Mouse (Mus musculus): Measurements from ENCODE around the gene Rbl1. TPM values are rescaled to one million over a fixed set of nuclear protein-coding genes. Genes with fewer than 3 reads are reported as not detected.
A peak's percentile ranks its signal among the peaks of the same experiment; 100 is the strongest.

The Rbl1 gene
- polyA plus RNA-seq, 1 experiment from 2014 or later, result 5.7 TPM

DNA sequence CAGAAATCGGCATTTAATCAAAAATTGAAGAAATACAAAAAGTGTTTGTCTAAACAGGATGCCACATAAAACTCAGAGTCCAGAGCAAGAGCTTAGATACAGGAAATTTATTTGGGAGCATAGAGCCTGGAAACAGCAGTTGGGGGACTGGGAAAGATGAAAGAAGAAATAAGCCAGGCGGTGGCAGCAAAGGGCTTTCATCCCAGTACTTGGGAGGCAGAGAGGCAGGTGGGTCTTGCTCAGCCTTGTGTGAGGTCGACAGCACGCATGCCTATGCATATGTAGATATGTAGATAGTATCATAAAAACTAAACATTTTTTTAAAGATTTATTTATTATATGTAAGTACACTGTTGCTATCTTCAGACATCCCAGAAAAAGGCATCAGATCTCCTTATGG lies 76.3 kb downstream of the Rbl1 start:
- Histone ChIP-seq H3K9ac (replicated peaks; ENCODE audit: low read depth) (no peak overlapping the region), H3K36me3 (ENCODE audit: insufficient read depth, low read length) (no peaks in the 10 kb centered on the region), H3K27me3 (replicated peaks; ENCODE audit: insufficient read depth, low read length) (no peaks in the 10 kb centered on the region), H3K4me2 (replicated peaks; ENCODE audit: low read depth, low read length) (no peak overlapping the region), H3K4me1 (ENCODE audit: insufficient read depth, low read depth, low read length) (no peaks in the 10 kb centered on the region; the same call in 1 of the 2 replicates), H3K4me3 (ENCODE audit: low read depth, low read length) (no peak overlapping the region), H3K9me3 (ENCODE audit: low read length) (no peaks in the 10 kb centered on the region), H3K27ac (ENCODE audit: low read length) (no peak overlapping the region)
- ATAC-seq (no peak), DNase-seq (ENCODE audit: low spot score) (peak; percentile 49)
- 53% methylated on average over 4 of the region's 4 CpGs for WGBS
- TF ChIP-seq CTCF (IDR thresholded peaks at IDR 0.05), result peak; percentile 60
- TF ChIP-seq EP300 (IDR thresholded peaks at IDR 0.05), result no peak

DNA sequence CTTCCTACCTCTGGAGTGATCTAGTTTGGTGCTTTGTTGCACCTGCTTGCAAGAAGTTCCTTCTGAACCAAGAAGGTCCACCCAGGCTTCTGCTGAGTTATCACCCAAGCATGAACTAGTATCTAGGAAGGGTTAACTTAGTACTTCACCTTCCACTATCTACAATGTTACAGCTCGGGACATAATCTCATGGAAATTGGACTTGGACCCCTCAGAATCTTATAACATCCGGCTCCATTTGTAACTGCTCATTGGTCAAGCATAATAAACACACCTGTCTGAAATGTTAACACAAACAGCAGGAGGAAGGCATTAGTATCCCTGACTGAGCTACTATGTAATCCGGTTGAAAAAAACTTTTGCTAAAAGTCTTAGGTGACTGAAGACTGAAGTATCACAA lies 77.0 kb downstream of the Rbl1 start:
- DNase-seq (ENCODE audit: low spot score), result no peak

DNA sequence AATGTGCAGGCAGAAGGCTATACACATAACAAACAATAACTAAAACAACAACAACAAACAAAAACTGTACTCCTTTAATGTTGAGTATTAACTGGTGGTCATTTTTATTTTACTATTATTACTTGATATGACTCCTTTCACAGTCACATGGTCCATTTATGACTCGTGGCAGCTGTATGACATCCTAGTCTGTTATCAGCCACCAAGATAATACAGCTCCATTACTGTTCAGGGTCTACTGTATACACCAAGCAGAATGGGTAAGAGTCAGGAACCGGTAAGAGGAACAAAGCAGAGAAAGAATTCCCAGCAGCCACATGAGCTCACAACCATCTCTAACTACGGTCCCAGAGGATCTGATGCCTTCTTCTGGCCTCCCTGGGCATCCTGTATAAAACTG lies 79.1 kb downstream of the Rbl1 start:
- no peak for TF ChIP-seq EP300 (IDR thresholded peaks at IDR 0.05)
- TF ChIP-seq CTCF (IDR thresholded peaks at IDR 0.05), result no peak
- Histone ChIP-seq H3K36me3 (ENCODE audit: insufficient read depth, low read length) (peaks cover 17% of the 10 kb centered on the region; the same call in 1 of the 2 replicates), H3K27ac (ENCODE audit: low read length) (no peak overlapping the region), H3K9me3 (ENCODE audit: low read length) (no peaks in the 10 kb centered on the region), H3K9ac (replicated peaks; ENCODE audit: low read depth) (no peak overlapping the region), H3K27me3 (replicated peaks; ENCODE audit: insufficient read depth, low read length) (no peaks in the 10 kb centered on the region), H3K4me2 (replicated peaks; ENCODE audit: low read depth, low read length) (no peak overlapping the region), H3K4me3 (ENCODE audit: low read depth, low read length) (no peak overlapping the region), H3K4me1 (ENCODE audit: insufficient read depth, low read depth, low read length) (no peaks in the 10 kb centered on the region; the same call in 1 of the 2 replicates)
- no peak for DNase-seq (ENCODE audit: low spot score)
- 87% methylated on average over 3 of the region's 3 CpGs for WGBS
- no peak for ATAC-seq

More for the DNA sequence above, 77.0 kb downstream of the Rbl1 start:
- Histone ChIP-seq H3K36me3 (ENCODE audit: insufficient read depth, low read length) (no peaks in the 10 kb centered on the region), H3K4me1 (ENCODE audit: insufficient read depth, low read depth, low read length) (no peaks in the 10 kb centered on the region; the same call in 1 of the 2 replicates), H3K9me3 (ENCODE audit: low read length) (no peaks in the 10 kb centered on the region), H3K27me3 (replicated peaks; ENCODE audit: insufficient read depth, low read length) (no peaks in the 10 kb centered on the region), H3K4me3 (ENCODE audit: low read depth, low read length) (no peak overlapping the region), H3K4me2 (replicated peaks; ENCODE audit: low read depth, low read length) (no peak overlapping the region), H3K9ac (replicated peaks; ENCODE audit: low read depth) (no peak overlapping the region), H3K27ac (ENCODE audit: low read length) (no peak overlapping the region)
- WGBS, result 69% methylated on average over 3 of the region's 3 CpGs
- TF ChIP-seq EP300 (IDR thresholded peaks at IDR 0.05) (no peak), CTCF (IDR thresholded peaks at IDR 0.05) (no peak)
- no peak for ATAC-seq

DNA sequence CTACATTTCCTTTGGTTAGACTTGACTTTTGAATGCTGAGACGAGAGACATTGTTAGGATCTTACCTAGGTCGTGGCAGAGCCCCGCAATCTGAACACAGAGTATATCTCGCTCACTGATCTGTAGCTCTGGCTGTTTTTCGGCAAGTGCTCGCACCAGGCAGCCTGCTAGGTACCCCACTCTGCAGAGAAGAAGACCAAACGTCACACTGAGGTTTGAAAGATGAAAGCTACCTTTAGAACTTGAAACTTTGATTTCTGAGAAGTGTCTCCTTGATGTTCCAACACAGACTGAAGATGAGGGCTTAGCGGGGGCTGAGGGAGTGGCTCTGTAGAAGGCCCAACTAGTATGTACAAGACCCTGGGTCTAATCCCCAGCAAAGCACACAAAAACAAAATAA lies 82.6 kb downstream of the Rbl1 start:
- no peak overlapping the region for H3K27ac ChIP-seq (ENCODE audit: low read length)
- TF ChIP-seq EP300 (IDR thresholded peaks at IDR 0.05), result no peak
- H3K4me3 ChIP-seq (ENCODE audit: low read depth, low read length), result no peak overlapping the region
- H3K4me1 ChIP-seq (ENCODE audit: insufficient read depth, low read depth, low read length), result no peaks in the 10 kb centered on the region
- H3K27me3 ChIP-seq (replicated peaks; ENCODE audit: insufficient read depth, low read length), result no peaks in the 10 kb centered on the region
- DNase-seq (ENCODE audit: low spot score), result no peak
- H3K9me3 ChIP-seq (ENCODE audit: low read length), result no peaks in the 10 kb centered on the region
- no peak for ATAC-seq
- no peak overlapping the region for H3K9ac ChIP-seq (replicated peaks; ENCODE audit: low read depth)
- H3K36me3 ChIP-seq (ENCODE audit: insufficient read depth, low read length), result peaks cover 17% of the 10 kb centered on the region; the same call in 1 of the 2 replicates
- WGBS, result 91% methylated on average over 8 of the region's 8 CpGs
- no peak overlapping the region for H3K4me2 ChIP-seq (replicated peaks; ENCODE audit: low read depth, low read length)

DNA sequence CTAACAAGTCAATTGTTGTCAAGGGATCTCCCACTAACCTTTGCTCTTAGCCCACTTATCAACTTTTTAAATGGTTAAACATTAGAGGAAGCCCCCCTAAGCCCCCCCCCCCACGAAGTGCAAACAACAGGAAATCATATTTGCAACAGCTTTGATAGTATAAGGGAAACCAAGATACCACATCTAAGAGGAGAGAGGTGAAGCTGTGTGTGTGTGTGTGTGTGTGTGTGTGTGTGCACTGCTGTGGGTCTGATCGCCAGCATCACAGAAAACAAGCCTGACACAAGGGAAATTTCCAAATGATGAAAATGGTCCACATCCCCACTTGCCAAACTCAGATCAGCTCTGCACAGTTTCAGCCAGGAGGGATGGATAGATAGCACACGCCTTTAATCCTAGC lies 85.3 kb downstream of the Rbl1 start:
- DNase-seq (ENCODE audit: low spot score), result no peak
- H3K9me3 ChIP-seq (ENCODE audit: low read length), result no peaks in the 10 kb centered on the region
- ATAC-seq, result no peak
- H3K9ac ChIP-seq (replicated peaks; ENCODE audit: low read depth), result no peak overlapping the region
- no peak overlapping the region for H3K4me3 ChIP-seq (ENCODE audit: low read depth, low read length)
- H3K4me2 ChIP-seq (replicated peaks; ENCODE audit: low read depth, low read length), result no peak overlapping the region
- peaks cover 25% of the 10 kb centered on the region; the same call in 1 of the 2 replicates for H3K36me3 ChIP-seq (ENCODE audit: insufficient read depth, low read length)
- WGBS, result 51% methylated on average over 3 of the region's 3 CpGs
- TF ChIP-seq EP300 (IDR thresholded peaks at IDR 0.05) (no peak), CTCF (IDR thresholded peaks at IDR 0.05) (no peak)
- H3K4me1 ChIP-seq (ENCODE audit: insufficient read depth, low read depth, low read length), result no peaks in the 10 kb centered on the region
- no peak overlapping the region for H3K27ac ChIP-seq (ENCODE audit: low read length)
- no peaks in the 10 kb centered on the region for H3K27me3 ChIP-seq (replicated peaks; ENCODE audit: insufficient read depth, low read length)

DNA sequence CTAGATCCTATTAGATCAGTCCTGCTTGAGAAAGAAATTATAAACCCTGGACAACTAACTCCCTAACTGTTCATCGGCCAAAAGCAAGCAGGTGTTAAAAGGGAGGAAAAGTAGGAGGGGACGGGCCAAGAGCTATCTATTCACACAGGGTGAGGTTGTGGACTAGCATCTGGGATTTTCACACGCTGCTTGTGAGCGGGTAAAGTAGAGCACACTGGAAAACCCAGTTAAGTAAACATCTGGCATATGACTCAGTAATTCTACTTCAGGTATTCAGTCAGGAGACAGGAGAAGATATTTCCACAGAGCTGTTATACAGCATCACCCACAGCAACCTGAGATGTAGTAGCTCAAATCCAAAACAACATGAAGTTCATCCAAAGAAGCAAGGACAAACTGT lies 85.8 kb downstream of the Rbl1 start:
- peaks cover 31% of the 10 kb centered on the region; the same call in 1 of the 2 replicates for H3K36me3 ChIP-seq (ENCODE audit: insufficient read depth, low read length)
- TF ChIP-seq EP300 (IDR thresholded peaks at IDR 0.05), result no peak
- TF ChIP-seq CTCF (IDR thresholded peaks at IDR 0.05), result no peak
- H3K4me1 ChIP-seq (ENCODE audit: insufficient read depth, low read depth, low read length), result no peaks in the 10 kb centered on the region
- no peak for ATAC-seq
- H3K9me3 ChIP-seq (ENCODE audit: low read length), result no peaks in the 10 kb centered on the region
- H3K4me2 ChIP-seq (replicated peaks; ENCODE audit: low read depth, low read length), result no peak overlapping the region
- 70% methylated on average over 4 of the region's 4 CpGs for WGBS
- H3K9ac ChIP-seq (replicated peaks; ENCODE audit: low read depth), result no peak overlapping the region
- H3K27me3 ChIP-seq (replicated peaks; ENCODE audit: insufficient read depth, low read length), result no peaks in the 10 kb centered on the region
- H3K27ac ChIP-seq (ENCODE audit: low read length), result no peak overlapping the region
- DNase-seq (ENCODE audit: low spot score), result no peak
- H3K4me3 ChIP-seq (ENCODE audit: low read depth, low read length), result no peak overlapping the region

DNA sequence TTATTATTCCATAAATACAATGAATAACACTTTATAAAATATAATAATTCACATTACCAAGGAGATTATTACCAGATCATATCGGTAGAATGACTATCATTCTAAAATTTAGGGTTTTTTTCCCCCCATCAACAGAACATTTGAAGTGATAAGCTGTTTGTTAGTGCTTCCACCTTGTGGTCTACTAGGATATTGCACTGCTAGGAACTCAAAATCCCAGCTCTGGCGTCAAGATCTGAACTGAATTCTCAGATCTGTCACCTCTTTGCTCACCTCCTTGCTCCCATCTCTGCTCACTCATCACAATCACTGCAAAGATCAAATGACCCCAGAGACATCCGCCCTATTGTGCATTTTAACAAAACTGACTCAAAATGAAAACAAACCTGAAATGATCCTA lies 87.4 kb downstream of the Rbl1 start:
- Histone ChIP-seq H3K4me1 (ENCODE audit: insufficient read depth, low read depth, low read length) (no peaks in the 10 kb centered on the region), H3K27ac (ENCODE audit: low read length) (no peak overlapping the region), H3K4me2 (replicated peaks; ENCODE audit: low read depth, low read length) (no peak overlapping the region), H3K4me3 (ENCODE audit: low read depth, low read length) (no peak overlapping the region), H3K9me3 (ENCODE audit: low read length) (no peaks in the 10 kb centered on the region), H3K36me3 (ENCODE audit: insufficient read depth, low read length) (peaks cover 30% of the 10 kb centered on the region; the same call in 1 of the 2 replicates), H3K9ac (replicated peaks; ENCODE audit: low read depth) (no peak overlapping the region), H3K27me3 (replicated peaks; ENCODE audit: insufficient read depth, low read length) (no peaks in the 10 kb centered on the region)
- WGBS, result 18% methylated on average over 3 of the region's 3 CpGs
- peak; percentile 52 for DNase-seq (ENCODE audit: low spot score)
- TF ChIP-seq EP300 (IDR thresholded peaks at IDR 0.05), result no peak
- peak; percentile 79 for TF ChIP-seq CTCF (IDR thresholded peaks at IDR 0.05)
- ATAC-seq, result no peak
